Mouse (Mus musculus): ENCODE results near the gene Zmynd10. TPM values are rescaled to one million over a fixed set of nuclear protein-coding genes. Genes with fewer than 3 reads are reported as not detected.
A peak's percentile ranks its signal among the peaks of the same experiment; 100 is the strongest.

Zmynd10 gene
- total RNA-seq, 2 experiments from 2014 or later, result 3.8 to 4.7 TPM

DNA sequence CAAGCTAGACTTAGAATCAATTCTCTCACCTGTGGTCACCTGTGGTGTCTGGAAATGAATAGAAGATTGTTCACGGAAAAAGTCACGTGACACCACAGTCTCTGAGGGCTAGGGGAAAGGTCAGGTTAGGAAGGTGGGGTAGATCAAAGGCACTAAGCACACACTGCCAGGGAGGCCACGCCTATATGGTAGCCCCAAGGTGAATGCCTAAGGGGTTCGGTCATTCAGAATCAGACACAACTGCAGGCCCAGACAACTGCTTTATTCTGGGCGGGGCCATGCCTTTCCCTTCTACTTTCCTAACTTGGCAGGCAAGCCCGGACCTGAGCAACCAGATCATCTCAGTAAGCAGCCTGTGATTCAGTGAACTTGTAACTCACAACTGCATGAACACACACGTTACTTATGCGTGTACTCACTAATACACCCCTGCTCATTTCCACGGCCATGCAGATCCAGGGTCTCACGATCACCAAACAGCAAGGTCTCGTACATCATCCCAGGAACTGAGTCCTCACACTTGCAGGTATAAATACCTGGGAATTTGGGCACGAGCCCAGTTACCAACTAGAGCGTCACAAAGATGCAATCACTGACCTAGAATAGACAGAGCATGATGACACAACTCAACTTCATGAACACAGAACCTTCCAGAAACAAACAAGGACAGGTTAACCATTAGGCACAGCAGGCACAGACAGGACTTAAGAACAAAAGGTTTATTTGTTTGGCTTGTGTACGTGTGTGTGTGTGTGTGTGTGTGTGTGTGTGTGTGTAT, 28.7 kb downstream of the Zmynd10 start:
- Histone ChIP-seq H3K4me3 (no peak overlapping the region), H3K27ac (no peak overlapping the region)
- no peak for DNase-seq (ENCODE audit: extremely low spot score in 1 of 2, low spot score in 2 of 2)
- intact Hi-C loops (cut with DNase I), result loop anchor here (10.0 kb wide), 1 partner anchor 919 kb away; the partner anchor contains the start of gene Usp19
- no peak for TF ChIP-seq CTCF (IDR thresholded peaks at IDR 0.05)

DNA sequence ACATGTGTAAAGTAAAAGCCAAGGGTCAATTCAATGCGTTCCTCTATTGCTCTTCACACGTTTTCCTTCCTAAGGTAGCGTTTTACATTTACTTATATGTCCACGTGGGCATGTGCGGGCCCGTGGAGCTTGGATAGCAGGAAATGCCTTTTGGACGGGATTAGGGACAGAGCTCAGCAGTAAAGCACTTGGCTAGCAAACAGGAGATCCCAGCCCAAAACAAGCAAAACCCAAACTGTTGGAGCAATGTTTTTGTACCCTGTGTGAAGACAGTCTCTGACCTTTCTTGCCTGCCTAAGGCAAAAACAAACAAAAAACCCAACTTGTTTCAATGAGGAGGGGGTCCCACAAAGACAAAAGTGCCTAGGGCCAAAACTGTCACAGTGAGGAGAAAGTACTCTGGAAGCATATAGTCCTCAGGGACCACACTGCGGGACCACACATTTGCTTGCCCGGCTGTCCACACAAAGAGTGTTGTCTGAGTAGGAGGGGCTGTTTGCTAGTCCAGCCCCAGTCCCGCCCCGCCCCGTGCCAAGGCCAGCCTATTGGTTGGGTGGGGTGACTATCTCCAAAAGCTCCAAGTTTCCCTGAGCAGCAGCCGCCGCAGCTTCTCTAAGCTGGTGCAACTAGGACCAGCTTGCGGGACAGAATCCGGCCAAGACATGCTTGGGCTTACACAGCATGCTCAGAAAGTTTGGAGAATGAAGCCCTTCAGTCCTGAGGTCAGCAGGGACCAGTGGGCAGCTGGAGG, 29.4 kb downstream of the Zmynd10 start, which contains the start of gene Hyal1:
Gene Hyal1, plus strand, starts transcription at position 571 of the 751 bp plus-strand sequence.
- peak within 1 kb of the TSS; percentile 63 for H3K27ac ChIP-seq
- H3K4me3 ChIP-seq, result peak within 1 kb of the TSS; percentile 39; the same call in 1 of the 2 replicates
- TF ChIP-seq CTCF (IDR thresholded peaks at IDR 0.05), result no peak
- no peak for DNase-seq (ENCODE audit: extremely low spot score in 1 of 2, low spot score in 2 of 2)
- intact Hi-C loops (cut with DNase I), result loop anchor here (10.0 kb wide), 1 partner anchor 918 kb away; the partner anchor contains the start of gene Usp19

DNA sequence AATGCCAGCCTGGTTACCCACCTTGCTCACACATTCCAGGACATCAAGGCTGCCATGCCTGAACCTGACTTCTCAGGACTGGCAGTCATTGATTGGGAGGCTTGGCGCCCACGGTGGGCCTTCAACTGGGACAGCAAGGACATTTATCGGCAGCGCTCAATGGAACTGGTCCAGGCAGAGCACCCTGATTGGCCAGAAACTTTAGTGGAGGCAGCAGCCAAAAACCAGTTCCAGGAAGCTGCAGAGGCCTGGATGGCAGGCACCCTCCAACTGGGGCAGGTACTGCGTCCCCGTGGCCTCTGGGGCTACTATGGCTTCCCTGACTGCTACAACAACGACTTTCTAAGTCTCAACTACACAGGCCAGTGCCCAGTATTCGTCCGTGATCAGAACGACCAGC, 30.8 kb downstream of the Zmynd10 start:
- H3K4me3 ChIP-seq, result no peak overlapping the region
- no peak for TF ChIP-seq CTCF (IDR thresholded peaks at IDR 0.05)
- intact Hi-C loops (cut with DNase I), result loop anchor here (10.0 kb wide), 1 partner anchor 917 kb away; the partner anchor contains the start of gene Usp19
- DNase-seq (ENCODE audit: extremely low spot score in 1 of 2, low spot score in 2 of 2), result no peak
- H3K27ac ChIP-seq, result no peak overlapping the region

DNA sequence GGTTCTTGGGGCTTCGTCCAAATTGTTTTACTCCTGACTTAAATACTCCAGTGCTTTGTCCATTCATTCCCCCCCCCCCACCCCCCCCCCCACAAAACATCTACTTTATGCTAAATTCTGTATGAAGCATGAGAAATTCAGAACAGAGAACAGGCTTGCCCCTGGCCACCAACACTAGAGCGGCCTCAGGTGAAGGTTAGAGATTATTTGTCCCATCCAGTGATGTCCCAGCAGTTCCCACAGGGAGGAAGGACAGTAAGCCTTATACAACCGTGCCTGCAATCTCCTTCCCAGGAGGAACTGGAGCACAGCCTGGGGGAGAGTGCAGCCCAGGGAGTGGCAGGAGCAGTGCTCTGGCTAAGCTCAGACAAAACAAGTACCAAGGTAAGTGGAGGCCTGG, 31.5 kb downstream of the Zmynd10 start, which contains the start of gene Naa80:
Gene Naa80, plus strand, starts transcription at position 301 of the 400 bp plus-strand sequence.
- H3K27ac ChIP-seq, result 0 out of 2 replicates have a peak within 1 kb of the TSS, but pooled peaks have one; percentile 90
- no peak within 1 kb of the TSS for H3K4me3 ChIP-seq
- intact Hi-C loops (cut with DNase I), result loop anchor here (10.0 kb wide), 1 partner anchor 916 kb away; the partner anchor contains the start of gene Usp19
- DNase-seq (ENCODE audit: extremely low spot score in 1 of 2, low spot score in 2 of 2), result no peak
- no peak for TF ChIP-seq CTCF (IDR thresholded peaks at IDR 0.05)

DNA sequence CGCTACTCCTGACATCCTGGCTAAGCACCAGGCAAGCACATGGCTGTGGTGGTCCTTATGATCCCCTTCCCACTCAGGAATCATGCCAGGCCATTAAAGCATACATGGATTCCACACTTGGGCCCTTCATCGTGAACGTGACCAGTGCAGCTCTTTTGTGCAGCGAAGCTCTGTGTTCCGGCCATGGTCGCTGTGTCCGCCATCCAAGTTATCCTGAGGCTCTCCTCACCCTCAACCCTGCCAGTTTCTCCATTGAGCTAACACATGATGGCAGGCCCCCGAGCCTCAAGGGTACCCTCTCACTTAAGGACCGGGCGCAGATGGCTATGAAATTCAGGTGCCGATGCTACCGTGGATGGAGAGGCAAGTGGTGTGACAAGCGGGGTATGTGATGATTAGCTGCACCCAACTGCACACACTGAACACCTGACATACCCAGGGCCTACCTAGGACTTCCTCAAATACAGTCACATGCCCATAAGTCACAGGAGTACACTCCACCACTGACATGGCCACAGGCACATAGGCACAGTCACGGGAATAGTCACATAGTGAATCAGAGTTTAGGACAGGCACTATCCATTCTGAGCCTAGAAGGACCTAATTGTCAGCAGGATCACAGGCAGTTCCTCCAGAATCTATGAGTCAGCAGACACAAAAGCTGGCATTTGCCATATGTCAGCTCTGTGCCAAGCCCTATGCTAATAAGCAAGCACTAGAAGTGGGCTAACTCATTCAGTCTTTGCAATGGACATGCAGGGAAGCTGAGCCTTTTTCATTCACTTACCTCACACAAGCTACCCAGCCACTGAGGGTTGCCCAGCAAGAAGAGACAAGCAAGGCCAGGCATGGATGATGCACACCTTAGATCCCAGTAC, 32.2 kb downstream of the Zmynd10 start:
- intact Hi-C loops (cut with DNase I), result loop anchor here (10.0 kb wide), 1 partner anchor 916 kb away; the partner anchor contains the start of gene Usp19
- 0 out of 2 replicates have a peak overlapping the region, but pooled peaks have one; percentile 90 for H3K27ac ChIP-seq
- DNase-seq (ENCODE audit: extremely low spot score in 1 of 2, low spot score in 2 of 2), result no peak

DNA sequence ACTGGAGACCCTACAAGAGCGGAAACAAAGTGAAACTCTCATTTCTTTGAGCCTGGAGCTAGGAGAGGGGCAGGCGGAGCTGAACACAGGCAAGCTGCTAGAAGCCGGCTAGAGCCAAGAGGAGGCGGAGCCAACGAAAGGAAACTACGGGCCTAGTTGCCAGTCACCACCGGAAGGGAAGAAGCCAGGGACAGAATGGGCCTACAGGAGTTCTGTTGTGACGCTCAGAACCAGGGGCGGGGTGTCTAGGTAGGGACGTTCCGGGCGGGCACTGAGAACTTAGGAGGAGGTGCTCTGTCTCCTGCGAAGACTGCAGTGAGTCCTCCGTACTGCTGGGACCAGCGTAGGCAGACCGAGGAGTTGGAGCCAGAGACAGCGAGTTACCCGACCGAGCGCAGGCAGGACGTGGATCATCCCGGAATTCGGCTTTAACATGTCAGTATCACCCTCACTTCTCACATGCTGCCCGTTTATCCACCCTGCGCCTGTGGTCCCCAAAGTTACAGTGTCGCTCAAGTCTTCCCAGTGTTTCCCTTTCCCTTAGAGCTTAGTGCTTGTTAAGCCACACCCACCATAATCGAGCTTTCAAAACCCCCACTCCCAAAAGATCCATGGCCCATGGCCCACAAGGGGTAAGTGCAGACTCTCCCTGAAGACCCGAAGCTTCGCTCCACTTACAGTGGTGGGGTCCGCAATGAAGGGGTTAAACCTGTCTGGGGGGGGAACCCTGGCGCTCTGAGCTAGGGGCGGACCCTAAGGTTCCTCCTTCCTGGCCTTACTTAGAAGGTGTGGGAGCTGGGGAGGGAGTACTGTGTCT, 33.6 kb downstream of the Zmynd10 start, which contains the start of gene Hyal3:
Gene Hyal3, plus strand, starts transcription at position 318 of the 817 bp plus-strand sequence.
- H3K4me3 ChIP-seq, result peak within 1 kb of the TSS; percentile 80
- peak within 1 kb of the TSS; percentile 90 for H3K27ac ChIP-seq
- no peak for TF ChIP-seq CTCF (IDR thresholded peaks at IDR 0.05)
- peak; percentile 82 to 85 for DNase-seq (ENCODE audit: extremely low spot score in 1 of 2, low spot score in 2 of 2)
- intact Hi-C loops (cut with DNase I), result no loop called here

More for the DNA sequence above, 32.2 kb downstream of the Zmynd10 start:
- no peak overlapping the region for H3K4me3 ChIP-seq
- no peak for TF ChIP-seq CTCF (IDR thresholded peaks at IDR 0.05)

DNA sequence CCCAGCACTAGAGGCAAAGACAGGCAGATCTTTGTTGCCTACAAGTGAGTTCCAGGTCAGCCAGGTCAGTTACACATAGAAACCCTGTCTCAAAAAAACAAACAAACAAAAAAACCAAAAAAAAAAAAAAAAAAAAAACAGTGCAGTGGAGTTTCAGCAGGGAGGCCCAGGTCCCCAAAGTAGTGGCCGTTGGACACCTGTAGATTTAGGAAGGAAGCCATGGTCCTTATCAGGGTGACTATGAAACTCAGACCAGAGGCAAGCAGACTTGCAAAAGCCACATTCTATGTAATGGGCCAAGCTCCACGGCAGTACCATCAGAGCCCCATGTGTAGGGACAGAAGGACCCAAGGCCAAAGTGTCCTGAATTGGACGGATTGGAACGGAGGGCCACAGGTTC, 34.5 kb downstream of the Zmynd10 start:
- H3K4me3 ChIP-seq, result peak overlapping the region; percentile 80
- no peak overlapping the region for H3K27ac ChIP-seq

DNA sequence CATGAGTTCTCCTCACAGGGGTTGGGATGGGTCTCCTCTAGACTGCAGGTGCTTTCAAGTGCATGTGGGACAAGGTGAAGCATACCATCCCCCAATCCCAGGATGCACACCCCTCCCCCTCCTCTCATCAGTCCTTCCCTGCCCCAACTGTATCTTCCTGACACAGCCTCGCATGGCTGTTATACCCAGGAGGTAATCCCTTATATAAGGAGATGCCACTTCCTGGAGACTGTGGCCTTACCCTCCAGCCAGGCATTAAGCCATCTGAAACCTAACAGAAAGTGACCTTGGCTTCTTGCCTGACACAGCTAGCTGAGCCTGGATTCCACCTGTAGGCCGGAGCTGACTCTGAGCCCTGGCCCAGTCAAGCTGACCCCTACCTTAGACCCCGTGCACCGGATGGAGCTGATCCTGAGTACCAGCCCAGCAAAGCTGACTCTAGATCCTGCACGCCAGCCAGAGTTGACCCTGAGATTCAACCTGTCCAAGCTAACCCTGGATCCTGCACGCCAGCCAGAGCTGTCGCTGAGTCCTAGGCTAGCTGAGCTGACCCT, 35.5 kb downstream of the Zmynd10 start:
- Histone ChIP-seq H3K27ac (no peak overlapping the region), H3K4me3 (no peak overlapping the region)
- DNase-seq (ENCODE audit: extremely low spot score in 1 of 2, low spot score in 2 of 2), result no peak
- intact Hi-C loops (cut with DNase I), result no loop called here
- TF ChIP-seq CTCF (IDR thresholded peaks at IDR 0.05), result no peak

More for the DNA sequence above, 34.5 kb downstream of the Zmynd10 start:
- TF ChIP-seq CTCF (IDR thresholded peaks at IDR 0.05), result no peak
- intact Hi-C loops (cut with DNase I), result no loop called here
- DNase-seq (ENCODE audit: extremely low spot score in 1 of 2, low spot score in 2 of 2), result no peak

DNA sequence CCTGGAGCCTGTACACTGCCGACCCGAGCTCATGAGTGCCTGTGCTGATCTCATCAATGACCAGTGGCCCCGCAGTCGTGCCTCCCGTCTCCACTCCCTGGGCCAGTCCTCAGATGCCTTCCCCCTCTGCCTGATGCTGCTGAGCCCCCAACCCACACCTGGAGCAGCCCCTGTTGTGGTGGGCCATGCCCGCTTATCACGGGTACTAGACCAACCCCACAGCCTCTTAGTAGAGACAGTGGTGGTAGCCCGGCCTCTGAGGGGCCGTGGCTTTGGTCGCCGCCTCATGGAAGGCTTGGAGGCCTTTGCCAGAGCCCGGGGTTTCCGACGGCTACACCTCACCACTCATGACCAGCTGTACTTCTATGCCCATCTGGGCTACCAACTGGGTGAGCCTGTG, 36.1 kb downstream of the Zmynd10 start:
- no peak for TF ChIP-seq CTCF (IDR thresholded peaks at IDR 0.05)
- no peak overlapping the region for H3K4me3 ChIP-seq
- intact Hi-C loops (cut with DNase I), result no loop called here
- no peak overlapping the region for H3K27ac ChIP-seq
- no peak for DNase-seq (ENCODE audit: extremely low spot score in 1 of 2, low spot score in 2 of 2)

DNA sequence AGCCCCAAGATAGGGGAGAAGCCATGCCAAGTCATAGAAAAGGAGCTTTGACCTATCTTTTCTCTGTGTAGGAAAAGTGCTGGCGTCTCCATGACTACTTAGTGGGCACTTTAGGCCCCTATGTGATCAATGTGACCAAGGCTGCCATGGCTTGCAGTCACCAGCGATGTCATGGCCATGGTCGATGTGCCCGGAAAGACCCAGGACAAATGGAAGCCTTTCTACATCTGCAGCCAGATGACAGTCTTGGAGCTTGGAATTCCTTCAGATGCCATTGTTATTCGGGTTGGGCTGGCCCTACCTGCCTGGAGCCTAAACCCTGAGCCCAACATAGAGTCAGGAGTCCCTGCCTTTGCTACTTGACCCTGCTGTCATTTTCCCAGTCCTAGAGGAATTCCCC, 39.4 kb downstream of the Zmynd10 start:
- Histone ChIP-seq H3K27ac (no peak overlapping the region), H3K4me3 (no peak overlapping the region)
- intact Hi-C loops (cut with DNase I), result no loop called here
- DNase-seq (ENCODE audit: extremely low spot score in 1 of 2, low spot score in 2 of 2), result no peak
- no peak for TF ChIP-seq CTCF (IDR thresholded peaks at IDR 0.05)

Measured in left cerebral cortex, adult 2 months (tissue).